Mouse (Mus musculus) embryonic facial prominence, embryonic 11.5 days (tissue): Measurements from ENCODE around the gene Cyfip2. TPM values are rescaled to one million over a fixed set of nuclear protein-coding genes. Genes with fewer than 3 reads are reported as not detected.

Experiments used
- ATAC-seq: fragments of 200-750 bp; cut with Nextera tagmentation; replicated peaks from 2 replicates; pipeline ENCODE4 v1.8.0; 2017; ENCODE audit warnings: low read depth; ENCODE audit not compliant: insufficient number of reproducible peaks, low FRiP score, low TSS enrichment
- DNase-seq: peaks from one replicate; pipeline ENCODE4 v3.0.0-alpha.2; 2015; ENCODE audit warnings: low spot score
- H3K27ac ChIP-seq: fragments of 300-500 bp; sonication (generic); replicated peaks from 2 replicates; pipeline ENCODE4 v1.5.1; 2014; ENCODE audit warnings: mild to moderate bottlenecking, low read depth, low read length, control low read depth
- H3K27me3 ChIP-seq: fragments of 300-500 bp; sonication (generic); 2 replicates; pipeline ENCODE4 v1.6.1; 2014; ENCODE audit warnings: mild to moderate bottlenecking, low read length, moderate library complexity, mixed read lengths; ENCODE audit not compliant: control insufficient read depth, insufficient read depth
- H3K36me3 ChIP-seq: fragments of 300-500 bp; sonication (generic); replicated peaks from 2 replicates; pipeline ENCODE4 v1.6.1; 2014; ENCODE audit warnings: low read depth, mild to moderate bottlenecking, low read length, moderate library complexity, mixed read lengths; ENCODE audit not compliant: control insufficient read depth, insufficient read depth
- H3K4me1 ChIP-seq: fragments of 300-500 bp; sonication (generic); 2 replicates; pipeline ENCODE4 v1.6.1; 2014; ENCODE audit warnings: low read length, mixed read lengths; ENCODE audit not compliant: control insufficient read depth, insufficient read depth
- H3K4me2 ChIP-seq: fragments of 300-500 bp; sonication (generic); 2 replicates; pipeline ENCODE4 v1.6.1; 2014; ENCODE audit warnings: low read depth, mild to moderate bottlenecking, control low read depth, low read length, moderate library complexity
- H3K4me3 ChIP-seq: fragments of 300-500 bp; sonication (generic); 2 replicates; pipeline ENCODE4 v1.5.1; 2014; ENCODE audit warnings: low read depth, low read length, control low read depth
- H3K9ac ChIP-seq: fragments of 300-500 bp; sonication (generic); replicated peaks from 2 replicates; pipeline ENCODE4 v1.6.1; 2014; ENCODE audit warnings: mild to moderate bottlenecking, control low read depth, low read length
- H3K9me3 ChIP-seq: fragments of 300-500 bp; sonication (generic); replicated peaks from 2 replicates; pipeline ENCODE4 v1.6.1; 2016; ENCODE audit warnings: mild to moderate bottlenecking, low read length, inconsistent platforms, mixed read lengths; ENCODE audit not compliant: control insufficient read depth
- WGBS: fragments of 180-500 bp; shearing (Covaris S2); extraction: QIAGEN DNeasy Blood & Tissue Kit; methylation state at CpG from one replicate; pipeline ENCODE4 v1.1.7; 2014; 5-methylcytosine and 5-hydroxymethylcytosine counted together
- polyA plus RNA-seq: library from polyadenylated mRNA; unstranded; fragments of >200 nt; fragmentation: Nextera tagmentation; extraction: Ambion mirVana; gene quantifications from 2 replicates; pipeline ENCODE4 v1.2.1, GENCODE M21; 2014

Cyfip2 gene
- polyA plus RNA-seq, 1 experiment from 2014 or later = 16.8 TPM

DNA sequence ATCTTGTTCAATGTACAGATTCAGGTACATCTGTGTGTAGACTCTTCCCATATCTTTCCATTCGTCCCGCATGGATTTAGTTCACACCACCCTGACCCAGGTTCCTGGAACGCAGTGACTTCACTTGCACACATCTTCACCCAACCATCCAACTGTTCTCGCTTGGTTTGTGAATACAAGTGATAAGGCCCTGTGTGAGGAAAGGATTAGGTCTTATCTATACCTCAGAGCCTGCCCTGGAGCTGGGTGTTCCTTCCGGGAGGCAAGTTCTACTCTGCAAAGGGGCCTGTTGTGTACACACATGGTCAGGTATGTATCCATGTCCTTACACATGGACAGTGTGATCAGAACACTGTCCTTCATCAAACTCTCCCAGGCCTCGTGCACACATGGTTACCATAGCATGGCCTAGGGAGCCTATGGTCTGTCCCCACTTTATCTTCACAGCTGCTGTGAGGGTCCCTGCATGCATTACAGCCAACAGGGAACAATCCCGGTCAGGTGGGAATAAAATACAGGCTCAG, 71.4 kb downstream of the Cyfip2 start:
- WGBS = 88% methylated on average over 7 of the region's 7 CpGs
- Histone ChIP-seq H3K4me2 (no peak overlapping the region), H3K27ac (no peak overlapping the region), H3K27me3 (no peaks in the 10 kb centered on the region), H3K4me3 (no peak overlapping the region), H3K9ac (no peak overlapping the region), H3K4me1 (no peaks in the 10 kb centered on the region), H3K9me3 (no peaks in the 10 kb centered on the region), H3K36me3 (no peaks in the 10 kb centered on the region)
- DNase-seq = no peak
- ATAC-seq = no peak

DNA sequence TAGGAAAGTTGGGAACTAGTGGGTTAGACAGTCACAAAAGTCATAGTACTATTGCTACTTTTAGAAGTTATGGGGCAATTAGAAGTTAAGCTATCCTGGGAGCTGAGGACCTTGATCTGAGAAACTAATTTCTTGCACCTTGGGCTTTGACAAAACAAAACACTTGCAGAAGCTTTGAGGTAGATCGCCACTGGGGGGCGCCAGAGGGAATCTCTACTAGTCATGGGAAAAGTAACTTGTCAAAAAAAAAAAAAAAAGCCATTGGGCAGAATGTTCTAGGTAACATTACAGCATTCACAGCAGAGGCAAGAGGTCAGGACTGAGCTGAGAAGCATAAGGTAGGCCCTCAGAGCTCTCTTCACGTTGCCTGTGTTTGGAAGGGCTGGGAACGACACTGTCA, 75.7 kb downstream of the Cyfip2 start:
- no peaks in the 10 kb centered on the region for H3K9me3 ChIP-seq
- no peaks in the 10 kb centered on the region for H3K4me1 ChIP-seq
- DNase-seq = peak; percentile 67
- no peaks in the 10 kb centered on the region for H3K36me3 ChIP-seq
- 40% methylated on average over 4 of the region's 4 CpGs for WGBS
- no peak for ATAC-seq
- no peaks in the 10 kb centered on the region for H3K27me3 ChIP-seq
- H3K4me3 ChIP-seq = no peak overlapping the region
- H3K27ac ChIP-seq = no peak overlapping the region
- H3K9ac ChIP-seq = no peak overlapping the region
- H3K4me2 ChIP-seq = no peak overlapping the region

DNA sequence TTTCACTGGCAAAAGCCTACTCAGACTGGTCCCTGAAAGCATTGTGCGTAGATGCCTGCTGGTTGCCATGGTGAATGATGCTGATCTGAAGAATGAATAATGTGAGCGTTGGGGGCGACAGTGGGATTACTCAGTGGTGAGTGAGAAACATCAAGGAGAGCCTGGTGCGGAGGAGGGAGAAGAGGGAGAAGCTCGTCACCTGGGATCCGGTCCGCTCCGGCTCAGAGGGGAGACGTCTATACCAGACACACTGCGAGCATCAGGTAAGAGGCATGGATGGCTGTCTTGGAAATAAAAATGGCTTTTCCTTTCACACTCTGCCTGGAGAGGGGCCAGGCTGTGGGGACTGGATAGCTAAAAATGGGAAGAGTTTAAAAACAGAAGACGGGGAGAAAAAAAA, 77.3 kb downstream of the Cyfip2 start, which contains the start of gene Fndc9:
Gene Fndc9, plus strand, starts transcription at position 198 of the 400 bp plus-strand sequence.
- Histone ChIP-seq H3K4me3 (no peak within 1 kb of the TSS), H3K9ac (no peak within 1 kb of the TSS), H3K9me3 (no peaks in the 10 kb centered on the region), H3K36me3 (no peaks in the 10 kb centered on the region), H3K27me3 (no peaks in the 10 kb centered on the region), H3K4me2 (no peak within 1 kb of the TSS), H3K4me1 (no peaks in the 10 kb centered on the region), H3K27ac (no peak within 1 kb of the TSS)
- DNase-seq (no peak), ATAC-seq (no peak)
- 70% methylated on average over 11 of the region's 11 CpGs for WGBS

DNA sequence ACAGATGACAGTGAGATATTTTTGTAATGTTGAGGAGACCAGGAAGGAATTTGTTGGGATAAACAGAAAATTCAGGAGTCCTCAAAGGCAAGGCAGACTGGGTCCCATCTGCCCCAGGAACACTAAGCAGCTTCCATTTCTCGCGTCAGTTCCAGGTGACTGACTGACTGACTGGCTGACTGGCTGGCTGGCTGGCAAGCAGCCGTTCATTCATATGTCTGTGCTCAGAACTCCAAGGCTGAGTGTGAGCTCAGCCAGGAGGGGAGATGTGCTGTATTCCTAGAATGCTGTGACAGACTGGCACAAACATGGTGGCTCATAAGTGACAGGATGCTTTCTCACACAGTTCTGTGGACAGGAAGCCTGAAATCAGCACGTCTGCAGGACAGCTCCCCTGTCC, 78.7 kb downstream of the Cyfip2 start:
- H3K27me3 ChIP-seq = no peaks in the 10 kb centered on the region
- H3K36me3 ChIP-seq = no peaks in the 10 kb centered on the region
- no peak for DNase-seq
- H3K4me2 ChIP-seq = no peak overlapping the region
- H3K9me3 ChIP-seq = no peaks in the 10 kb centered on the region
- no peak for ATAC-seq
- no peak overlapping the region for H3K27ac ChIP-seq
- 71% methylated on average over 4 of the region's 4 CpGs for WGBS
- no peaks in the 10 kb centered on the region for H3K4me1 ChIP-seq
- no peak overlapping the region for H3K4me3 ChIP-seq
- H3K9ac ChIP-seq = no peak overlapping the region

DNA sequence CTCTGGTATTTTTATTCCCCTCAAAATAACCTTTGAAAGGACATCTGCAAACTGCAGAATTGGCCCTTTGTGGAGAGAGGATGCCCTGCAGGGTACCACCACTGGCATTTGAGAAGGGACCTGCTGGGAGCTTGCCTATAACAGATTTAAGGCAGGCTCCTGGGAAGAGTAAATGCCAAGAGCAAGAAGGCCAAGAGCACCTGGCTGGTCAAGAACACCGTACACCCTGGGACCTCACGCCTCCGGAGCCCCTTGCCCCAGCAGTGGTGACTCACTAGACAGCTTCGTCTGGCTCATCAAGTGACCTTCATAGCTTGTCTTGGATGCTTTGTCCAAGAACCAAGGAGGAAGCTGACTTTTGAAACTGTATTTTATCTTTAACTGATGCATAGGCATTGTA, 79.9 kb downstream of the Cyfip2 start:
- Histone ChIP-seq H3K27me3 (no peaks in the 10 kb centered on the region), H3K4me1 (no peaks in the 10 kb centered on the region), H3K4me3 (no peak overlapping the region), H3K4me2 (no peak overlapping the region), H3K27ac (no peak overlapping the region), H3K9ac (no peak overlapping the region), H3K9me3 (no peaks in the 10 kb centered on the region), H3K36me3 (no peaks in the 10 kb centered on the region)
- WGBS = 89% methylated on average over 4 of the region's 4 CpGs
- ATAC-seq (no peak), DNase-seq (no peak)

DNA sequence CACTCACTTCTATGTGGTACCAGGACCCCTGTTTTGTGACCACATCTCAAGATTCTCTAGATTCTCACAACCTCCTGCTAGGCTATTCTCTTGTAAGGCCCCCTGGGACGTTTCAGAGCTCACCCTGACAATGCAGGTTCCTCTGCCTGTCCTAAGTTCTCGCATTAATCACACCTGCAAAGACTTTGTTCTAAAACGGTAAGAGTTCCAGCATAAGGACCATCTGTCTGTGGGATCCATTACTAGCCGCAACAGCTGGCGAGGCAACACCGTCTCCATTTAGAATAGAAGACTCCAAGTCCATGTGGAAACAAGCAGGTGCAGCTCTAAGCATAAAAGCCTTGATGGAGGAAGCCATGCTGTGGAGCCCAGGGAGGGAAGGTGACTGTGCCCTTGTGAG, 82.5 kb downstream of the Cyfip2 start:
- DNase-seq (no peak), ATAC-seq (no peak)
- Histone ChIP-seq H3K4me2 (no peak overlapping the region), H3K9me3 (no peaks in the 10 kb centered on the region), H3K4me3 (no peak overlapping the region), H3K4me1 (no peaks in the 10 kb centered on the region), H3K27ac (no peak overlapping the region), H3K9ac (no peak overlapping the region), H3K36me3 (no peaks in the 10 kb centered on the region), H3K27me3 (no peaks in the 10 kb centered on the region)
- WGBS = 69% methylated on average over 6 of the region's 6 CpGs

DNA sequence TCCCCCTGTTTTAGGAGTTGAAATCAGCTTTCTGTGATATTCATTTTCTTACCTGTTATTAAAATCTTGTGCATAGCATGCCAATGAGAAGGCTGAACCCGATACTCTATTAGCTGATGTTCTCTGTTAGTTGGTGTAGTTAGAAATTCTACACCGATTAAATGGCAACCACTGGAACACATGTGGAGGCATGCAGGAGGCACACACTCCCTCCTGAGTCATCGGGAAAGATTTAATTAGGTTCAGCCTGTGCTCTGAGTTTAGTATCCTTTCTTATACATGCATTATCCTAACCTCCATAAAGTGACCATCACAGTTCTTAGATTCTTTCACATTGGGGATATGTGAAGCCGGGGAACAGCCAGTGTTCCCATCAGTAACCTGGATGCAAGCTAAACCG, 87.3 kb downstream of the Cyfip2 start:
- 66% methylated on average over 5 of the region's 5 CpGs for WGBS
- no peak for DNase-seq
- no peaks in the 10 kb centered on the region for H3K9me3 ChIP-seq

DNA sequence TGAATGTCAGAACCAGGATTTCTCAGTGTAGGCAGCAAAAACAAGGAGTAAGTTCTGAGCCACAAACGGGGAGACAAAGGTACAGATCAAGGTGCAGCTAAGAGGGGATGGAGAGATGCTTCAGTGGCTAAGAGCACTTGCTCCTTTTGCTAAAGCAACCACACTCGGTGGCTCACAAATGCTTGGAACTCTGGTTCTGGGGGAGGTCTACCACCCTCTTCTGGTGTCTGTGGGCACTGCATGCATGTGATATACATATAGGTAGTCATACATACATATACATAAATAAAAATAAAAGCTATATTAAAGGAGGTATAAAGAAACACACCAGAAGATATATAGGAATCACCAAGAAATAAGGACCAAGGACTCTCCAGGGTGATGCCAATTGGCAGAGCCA, 89.1 kb downstream of the Cyfip2 start:
- no peak for ATAC-seq
- Histone ChIP-seq H3K4me3 (no peak overlapping the region), H3K9me3 (no peaks in the 10 kb centered on the region), H3K4me2 (no peak overlapping the region), H3K27me3 (no peaks in the 10 kb centered on the region), H3K9ac (no peak overlapping the region), H3K27ac (no peak overlapping the region), H3K4me1 (no peaks in the 10 kb centered on the region), H3K36me3 (no peaks in the 10 kb centered on the region)
- WGBS = 74% methylated on average over 2 of the region's 2 CpGs
- DNase-seq = no peak

More for the DNA sequence above, 87.3 kb downstream of the Cyfip2 start:
- Histone ChIP-seq H3K27me3 (no peaks in the 10 kb centered on the region), H3K9ac (no peak overlapping the region), H3K4me3 (no peak overlapping the region), H3K27ac (no peak overlapping the region), H3K4me2 (no peak overlapping the region), H3K4me1 (no peaks in the 10 kb centered on the region), H3K36me3 (no peaks in the 10 kb centered on the region)
- ATAC-seq = no peak
